Mouse (Mus musculus): Measurements from ENCODE around the gene Glt1d1. TPM values are rescaled to one million over a fixed set of nuclear protein-coding genes. Genes with fewer than 3 reads are reported as not detected.
A peak's percentile ranks its signal among the peaks of the same experiment; 100 is the strongest.

Glt1d1 gene
- polyA plus RNA-seq, 1 experiment from 2014 or later: not detected

- Histone ChIP-seq H3K27me3 (replicated peaks) (peaks cover 51% of the 10 kb centered on the region), H3K4me3 (no peak overlapping the region), H3K4me2 (peak overlapping the region; percentile 73; the same call in 1 of the 2 replicates), H3K9ac (no peak overlapping the region), H3K9me3 (no peaks in the 10 kb centered on the region), H3K4me1 (peaks cover 8% of the 10 kb centered on the region), H3K27ac (replicated peaks) (no peak overlapping the region), H3K36me3 (no peaks in the 10 kb centered on the region)
- 24% methylated on average over 4 of the region's 4 CpGs for WGBS
- ATAC-seq (ENCODE audit: extremely low read depth, insufficient number of reproducible peaks, low FRiP score, low TSS enrichment): no peak
Observed at GRCm38 (mm10) chr5:127633188-127633587, 1.1 kb downstream of the Glt1d1 start.

GRCm38 (mm10) chr5:127633666-127634065, 1.6 kb downstream of the Glt1d1 start:
- peaks cover 8% of the 10 kb centered on the region for H3K4me1 ChIP-seq
- H3K4me3 ChIP-seq: no peak overlapping the region
- no peak overlapping the region for H3K4me2 ChIP-seq
- H3K9me3 ChIP-seq: no peaks in the 10 kb centered on the region
- 78% methylated on average over 7 of the region's 7 CpGs for WGBS
- no peak overlapping the region for H3K9ac ChIP-seq
- no peaks in the 10 kb centered on the region for H3K36me3 ChIP-seq
- ATAC-seq (ENCODE audit: extremely low read depth, insufficient number of reproducible peaks, low FRiP score, low TSS enrichment): no peak
- peaks cover 51% of the 10 kb centered on the region for H3K27me3 ChIP-seq (replicated peaks)
- no peak overlapping the region for H3K27ac ChIP-seq (replicated peaks)

GRCm38 (mm10) chr5:127637622-127638021, 5.6 kb downstream of the Glt1d1 start:
- peaks cover 25% of the 10 kb centered on the region for H3K27me3 ChIP-seq (replicated peaks)
- 58% methylated on average over 4 of the region's 4 CpGs for WGBS
- peaks cover 2% of the 10 kb centered on the region for H3K4me1 ChIP-seq
- H3K4me3 ChIP-seq: no peak overlapping the region
- ATAC-seq (ENCODE audit: extremely low read depth, insufficient number of reproducible peaks, low FRiP score, low TSS enrichment): no peak
- H3K9me3 ChIP-seq: peaks cover 17% of the 10 kb centered on the region; the same call in 1 of the 2 replicates
- no peaks in the 10 kb centered on the region for H3K36me3 ChIP-seq
- H3K4me2 ChIP-seq: no peak overlapping the region
- no peak overlapping the region for H3K9ac ChIP-seq
- H3K27ac ChIP-seq (replicated peaks): no peak overlapping the region

GRCm38 (mm10) chr5:127638177-127638576, 6.1 kb downstream of the Glt1d1 start:
- Histone ChIP-seq H3K9ac (no peak overlapping the region), H3K4me2 (no peak overlapping the region), H3K4me3 (no peak overlapping the region), H3K27ac (replicated peaks) (no peak overlapping the region), H3K9me3 (peaks cover 21% of the 10 kb centered on the region; the same call in 1 of the 2 replicates), H3K36me3 (no peaks in the 10 kb centered on the region), H3K27me3 (replicated peaks) (peaks cover 19% of the 10 kb centered on the region), H3K4me1 (no peaks in the 10 kb centered on the region)
- ATAC-seq (ENCODE audit: extremely low read depth, insufficient number of reproducible peaks, low FRiP score, low TSS enrichment): no peak
- WGBS: 77% methylated on average over 2 of the region's 2 CpGs

GRCm38 (mm10) chr5:127639067-127639605, 7.1 kb downstream of the Glt1d1 start:
- Histone ChIP-seq H3K9me3 (peaks cover 29% of the 10 kb centered on the region; the same call in 1 of the 2 replicates), H3K9ac (no peak overlapping the region), H3K4me1 (no peaks in the 10 kb centered on the region), H3K4me3 (no peak overlapping the region), H3K27me3 (replicated peaks) (peaks cover 11% of the 10 kb centered on the region; the same call in 1 of the 2 replicates), H3K27ac (replicated peaks) (no peak overlapping the region), H3K4me2 (no peak overlapping the region), H3K36me3 (no peaks in the 10 kb centered on the region)
- ATAC-seq (ENCODE audit: extremely low read depth, insufficient number of reproducible peaks, low FRiP score, low TSS enrichment): no peak
- WGBS: 63% methylated on average over 6 of the region's 6 CpGs

- WGBS: 86% methylated on average over 13 of the region's 13 CpGs
- Histone ChIP-seq H3K27ac (replicated peaks) (no peak overlapping the region), H3K4me1 (no peaks in the 10 kb centered on the region), H3K27me3 (replicated peaks) (0 out of 2 replicates have a peak, but pooled peaks cover 7% of the 10 kb centered on the region), H3K9me3 (peaks cover 30% of the 10 kb centered on the region; the same call in 1 of the 2 replicates), H3K36me3 (no peaks in the 10 kb centered on the region), H3K4me2 (no peak overlapping the region), H3K4me3 (no peak overlapping the region), H3K9ac (no peak overlapping the region)
- no peak for ATAC-seq (ENCODE audit: extremely low read depth, insufficient number of reproducible peaks, low FRiP score, low TSS enrichment)
Observed at GRCm38 (mm10) chr5:127639635-127640034, 7.6 kb downstream of the Glt1d1 start.

GRCm38 (mm10) chr5:127640359-127640758, 8.3 kb downstream of the Glt1d1 start:
- Histone ChIP-seq H3K4me3 (no peak overlapping the region), H3K27ac (replicated peaks) (no peak overlapping the region), H3K4me1 (no peaks in the 10 kb centered on the region), H3K27me3 (replicated peaks) (no peaks in the 10 kb centered on the region), H3K9me3 (peaks cover 30% of the 10 kb centered on the region; the same call in 1 of the 2 replicates), H3K9ac (no peak overlapping the region), H3K36me3 (no peaks in the 10 kb centered on the region), H3K4me2 (no peak overlapping the region)
- no peak for ATAC-seq (ENCODE audit: extremely low read depth, insufficient number of reproducible peaks, low FRiP score, low TSS enrichment)
- 86% methylated on average over 3 of the region's 3 CpGs for WGBS

- no peak overlapping the region for H3K9ac ChIP-seq
- H3K36me3 ChIP-seq: no peaks in the 10 kb centered on the region
- H3K27me3 ChIP-seq (replicated peaks): no peaks in the 10 kb centered on the region
- no peak overlapping the region for H3K4me3 ChIP-seq
- H3K4me1 ChIP-seq: no peaks in the 10 kb centered on the region
- WGBS: 82% methylated on average over 15 of the region's 15 CpGs
- no peak for ATAC-seq (ENCODE audit: extremely low read depth, insufficient number of reproducible peaks, low FRiP score, low TSS enrichment)
- no peak overlapping the region for H3K4me2 ChIP-seq
- H3K27ac ChIP-seq (replicated peaks): no peak overlapping the region
- H3K9me3 ChIP-seq: peaks cover 30% of the 10 kb centered on the region; the same call in 1 of the 2 replicates
Observed at GRCm38 (mm10) chr5:127641185-127641958, 9.3 kb downstream of the Glt1d1 start.

GRCm38 (mm10) chr5:127648046-127648445, 16.0 kb downstream of the Glt1d1 start:
- Histone ChIP-seq H3K27ac (replicated peaks) (no peak overlapping the region), H3K9me3 (peaks cover 16% of the 10 kb centered on the region; the same call in 1 of the 2 replicates), H3K27me3 (replicated peaks) (no peaks in the 10 kb centered on the region), H3K4me1 (no peaks in the 10 kb centered on the region), H3K9ac (no peak overlapping the region), H3K4me3 (no peak overlapping the region), H3K4me2 (no peak overlapping the region), H3K36me3 (no peaks in the 10 kb centered on the region)
- 66% methylated on average over 6 of the region's 6 CpGs for WGBS
- ATAC-seq (ENCODE audit: extremely low read depth, insufficient number of reproducible peaks, low FRiP score, low TSS enrichment): no peak

- Histone ChIP-seq H3K4me2 (no peak overlapping the region), H3K9ac (no peak overlapping the region), H3K36me3 (no peaks in the 10 kb centered on the region), H3K4me3 (no peak overlapping the region), H3K27ac (replicated peaks) (no peak overlapping the region), H3K27me3 (replicated peaks) (no peaks in the 10 kb centered on the region), H3K4me1 (no peaks in the 10 kb centered on the region), H3K9me3 (peaks cover 8% of the 10 kb centered on the region; the same call in 1 of the 2 replicates)
- ATAC-seq (ENCODE audit: extremely low read depth, insufficient number of reproducible peaks, low FRiP score, low TSS enrichment): no peak
Observed at GRCm38 (mm10) chr5:127649077-127649476, 17.0 kb downstream of the Glt1d1 start.

- Histone ChIP-seq H3K4me2 (no peak overlapping the region), H3K27ac (replicated peaks) (no peak overlapping the region), H3K36me3 (no peaks in the 10 kb centered on the region), H3K27me3 (replicated peaks) (no peaks in the 10 kb centered on the region), H3K9ac (no peak overlapping the region), H3K4me3 (no peak overlapping the region), H3K9me3 (peaks cover 16% of the 10 kb centered on the region), H3K4me1 (no peaks in the 10 kb centered on the region)
- no peak for ATAC-seq (ENCODE audit: extremely low read depth, insufficient number of reproducible peaks, low FRiP score, low TSS enrichment)
- 63% methylated on average over 2 of the region's 2 CpGs for WGBS
Observed at GRCm38 (mm10) chr5:127658257-127658656, 26.2 kb downstream of the Glt1d1 start.
